Mouse (Mus musculus) heart, adult 8-10 months (tissue): Measurements from ENCODE around the gene Fcmr. TPM values are rescaled to one million over a fixed set of nuclear protein-coding genes. Genes with fewer than 3 reads are reported as not detected.

Experiments used
- DNase-seq: peaks from one replicate; pipeline ENCODE4 v3.0.0; 2022; ENCODE audit warnings: low spot score
- total RNA-seq, 4 experiments: library from RNA; stranded (reverse); gene quantifications; 2 replicates each; pipeline ENCODE4 v1.2.4; 2022

The Fcmr gene
- total RNA-seq, 4 experiments from 2014 or later, result 0.47 to 1.1 (median 0.62) TPM

GRCm38 (mm10) chr1:130857456-130857855, 8.0 kb upstream of the Fcmr start:
- no peak for DNase-seq

- peak; percentile 12 for DNase-seq
Observed at GRCm38 (mm10) chr1:130864238-130864637, 1.2 kb upstream of the Fcmr start.

GRCm38 (mm10) chr1:130864741-130865140, 728 bp upstream of the Fcmr start:
- DNase-seq, result no peak

GRCm38 (mm10) chr1:130872912-130873311, 7.4 kb downstream of the Fcmr start:
- no peak for DNase-seq

GRCm38 (mm10) chr1:130875139-130875538, 9.7 kb downstream of the Fcmr start:
- peak; percentile 22 for DNase-seq

- no peak for DNase-seq
Observed at GRCm38 (mm10) chr1:130875910-130876309, 10.4 kb downstream of the Fcmr start.

GRCm38 (mm10) chr1:130876931-130877509, 11.6 kb downstream of the Fcmr start:
- DNase-seq, result peak; percentile 51

- no peak for DNase-seq
Observed at GRCm38 (mm10) chr1:130877889-130878614, 12.6 kb downstream of the Fcmr start.

- DNase-seq, result no peak
Observed at GRCm38 (mm10) chr1:130879927-130880326, 14.5 kb downstream of the Fcmr start.

GRCm38 (mm10) chr1:130883146-130883545, 17.7 kb downstream of the Fcmr start:
- no peak for DNase-seq

- DNase-seq, result no peak
Observed at GRCm38 (mm10) chr1:130887354-130887753, 21.9 kb downstream of the Fcmr start, which contains the start of gene Il24. Gene Il24 (minus strand): TSS chr1:130887454.

- no peak for DNase-seq
Observed at GRCm38 (mm10) chr1:130892446-130892845, 27.0 kb downstream of the Fcmr start.

GRCm38 (mm10) chr1:130893329-130894040, 28.0 kb downstream of the Fcmr start:
- no peak for DNase-seq

- no peak for DNase-seq
Observed at GRCm38 (mm10) chr1:130894468-130894867, 29.0 kb downstream of the Fcmr start.

GRCm38 (mm10) chr1:130902505-130902904, 37.0 kb downstream of the Fcmr start:
- DNase-seq, result no peak

GRCm38 (mm10) chr1:130911401-130912010, 46.0 kb downstream of the Fcmr start, which contains the start of gene Il20:
Gene Il20 (minus strand): TSS chr1:130911451.
- DNase-seq, result no peak

- no peak for DNase-seq
Observed at GRCm38 (mm10) chr1:130918323-130918980, 53.0 kb downstream of the Fcmr start.

GRCm38 (mm10) chr1:130926484-130926883, 61.0 kb downstream of the Fcmr start:
- no peak for DNase-seq
